Mouse (Mus musculus): Measurements from ENCODE around the gene Mid1ip1. TPM values are rescaled to one million over a fixed set of nuclear protein-coding genes. Genes with fewer than 3 reads are reported as not detected.

The Mid1ip1 gene
- polyA plus RNA-seq (2017; shearing (Covaris generic)), result 26.8 TPM

DNA sequence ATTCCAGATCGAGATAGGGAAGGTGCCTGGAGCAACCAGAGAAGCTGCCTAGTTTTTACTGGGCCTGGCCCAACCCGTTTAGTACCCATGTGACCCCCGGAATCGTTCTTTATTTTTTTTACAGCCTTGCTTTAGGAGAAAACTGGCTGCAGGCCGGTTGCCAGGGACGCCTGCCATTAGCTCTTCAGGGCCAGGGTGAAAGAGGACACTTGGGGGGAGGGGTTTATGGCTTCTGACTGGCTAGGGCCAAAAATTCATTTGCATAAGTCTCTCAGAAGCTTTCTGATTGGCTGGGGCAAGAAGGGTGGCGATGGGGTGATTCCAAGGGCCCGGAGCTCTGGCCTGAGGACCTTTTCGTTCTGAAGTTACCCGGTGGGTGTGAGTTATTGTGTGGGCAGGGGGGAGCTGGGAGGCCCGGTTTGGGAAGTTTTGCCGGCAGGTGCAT lies at the start of gene Mid1ip1:
Mid1ip1 (plus strand) TSS at position 318 of the 445 bp plus-strand sequence.

Other genes with a start within 250 kb of the Mid1ip1 start
- not detected for gene Tspan7, start 229.9 kb upstream of the Mid1ip1 start, polyA plus RNA-seq (2017; shearing (Covaris generic))